24 mouse cellular contexts compared by ENCODE assay signal in the genomic region with DNA sequence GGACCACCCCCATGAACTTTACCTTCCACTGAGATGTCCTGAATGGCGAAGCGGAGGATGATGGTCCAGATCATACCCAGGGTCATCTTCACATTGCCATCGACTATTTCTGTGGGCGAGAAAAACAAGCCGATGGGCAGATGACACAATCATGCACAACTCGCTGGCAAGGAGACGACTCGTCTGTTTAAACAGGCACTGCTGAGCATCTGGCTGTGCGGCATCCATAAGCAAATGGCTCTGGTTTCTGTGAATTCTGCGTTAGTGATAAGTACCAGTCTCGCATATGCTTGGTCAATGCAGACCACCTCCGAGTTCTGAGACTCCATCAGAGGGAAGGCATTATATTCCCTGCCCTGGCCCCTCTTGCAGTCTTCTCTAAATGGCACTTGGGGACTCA. TPM values are rescaled to one million over a fixed set of nuclear protein-coding genes. Genes with fewer than 3 reads are reported as not detected.
DNase-seq lines count a peak whose midpoint lies in the region; ATAC-seq lines count a peak whose summit lies in the region.
"Had no signal": no experiment of that assay in that cellular context is flagged by ENCODE, and none has a peak within 500 bp of the region (broad histone marks: within the 10 kb centered on the region; RNA-seq: fewer than 3 reads in every experiment).

No protein-coding gene starts in this region.

- H3K36me3 ChIP-seq in forebrain, embryonic 10.5 days (replicated peaks): no peaks in the 10 kb centered on the region
- H3K36me3 ChIP-seq in forebrain, embryonic 16.5 days (ENCODE audit: control insufficient read depth, insufficient read depth): no peaks in the 10 kb centered on the region
- peaks cover 74% of the 10 kb centered on the region for H3K36me3 ChIP-seq in heart, embryonic 13.5 days
- H3K36me3 ChIP-seq: liver, embryonic 13.5 days; stomach, embryonic 15.5 days had no signal

- no peak overlapping the region for H3K4me2 ChIP-seq in forebrain, embryonic 16.5 days (ENCODE audit: low read length)
- no peak overlapping the region for H3K4me2 ChIP-seq in heart, embryonic 13.5 days
- H3K4me2 ChIP-seq: hindbrain, embryonic 14.5 days; liver, embryonic 13.5 days; midbrain, embryonic 11.5 days; stomach, embryonic 15.5 days had no signal

- ATAC-seq in forebrain, embryonic 16.5 days: no peak
- ATAC-seq in heart, embryonic 13.5 days (ENCODE audit: extremely low read depth, insufficient number of reproducible peaks, low FRiP score, low TSS enrichment): no peak

- H3K4me3 ChIP-seq in forebrain, embryonic 10.5 days: no peak overlapping the region
- no peak overlapping the region for H3K4me3 ChIP-seq in forebrain, embryonic 16.5 days (replicated peaks; ENCODE audit: low read length)
- no peak overlapping the region for H3K4me3 ChIP-seq in heart, embryonic 13.5 days
- H3K4me3 ChIP-seq: left cerebral cortex, adult 2 months; liver, embryonic 13.5 days; stomach, embryonic 15.5 days had no signal

- no peaks in the 10 kb centered on the region for H3K27me3 ChIP-seq in forebrain, embryonic 10.5 days (ENCODE audit: poor library complexity, severe bottlenecking)
- H3K27me3 ChIP-seq in forebrain, embryonic 16.5 days (replicated peaks; ENCODE audit: control insufficient read depth, insufficient read depth, low read length): no peaks in the 10 kb centered on the region
- H3K27me3 ChIP-seq in heart, embryonic 13.5 days (replicated peaks): no peaks in the 10 kb centered on the region
- H3K27me3 ChIP-seq: liver, embryonic 13.5 days; stomach, embryonic 15.5 days had no signal

- intact Hi-C loops in heart, postnatal 25 days (cut with DNase I): no loop called here

- no peaks in the 10 kb centered on the region for H3K9me3 ChIP-seq in forebrain, embryonic 10.5 days
- H3K9me3 ChIP-seq in forebrain, embryonic 16.5 days (ENCODE audit: control insufficient read depth, low read length): no peaks in the 10 kb centered on the region
- no peaks in the 10 kb centered on the region for H3K9me3 ChIP-seq in heart, embryonic 13.5 days
- H3K9me3 ChIP-seq: liver, embryonic 13.5 days; stomach, embryonic 15.5 days had no signal

- no peak overlapping the region for H3K9ac ChIP-seq in forebrain, embryonic 16.5 days (replicated peaks; ENCODE audit: low read depth, low read length)
- 0 out of 2 replicates have a peak overlapping the region, but pooled peaks have one; percentile 25 for H3K9ac ChIP-seq in heart, embryonic 13.5 days
- H3K9ac ChIP-seq: hindbrain, embryonic 14.5 days; liver, embryonic 13.5 days; stomach, embryonic 15.5 days had no signal

- H3K4me1 ChIP-seq in forebrain, embryonic 10.5 days: peaks cover 15% of the 10 kb centered on the region
- peaks cover 8% of the 10 kb centered on the region for H3K4me1 ChIP-seq in forebrain, embryonic 16.5 days (replicated peaks; ENCODE audit: control insufficient read depth, insufficient read depth, low read length)
- H3K4me1 ChIP-seq in heart, embryonic 13.5 days: peaks cover 69% of the 10 kb centered on the region
- H3K4me1 ChIP-seq: liver, embryonic 13.5 days had no signal

- peak overlapping the region; percentile 22; the same call in 1 of the 2 replicates for H3K27ac ChIP-seq in forebrain, embryonic 10.5 days
- H3K27ac ChIP-seq in forebrain, embryonic 16.5 days (ENCODE audit: low read length): no peak overlapping the region
- peak overlapping the region; percentile 58 for H3K27ac ChIP-seq in heart, embryonic 13.5 days (replicated peaks)
- H3K27ac ChIP-seq: hindbrain, embryonic 14.5 days; kidney, postnatal 0 days; left cerebral cortex, adult 2 months; liver, embryonic 13.5 days; stomach, embryonic 15.5 days had no signal

- 89% methylated on average over 12 of the region's 12 CpGs for WGBS in forebrain, embryonic 10.5 days
- 88% methylated on average over 12 of the region's 12 CpGs for WGBS in forebrain, embryonic 16.5 days
- WGBS in heart, embryonic 13.5 days: 71% methylated on average over 12 of the region's 12 CpGs

- DNase-seq in forebrain, embryonic 10.5 days (ENCODE audit: extremely low spot score, low spot score): no peak
- no peak for DNase-seq in heart, postnatal 25 days (ENCODE audit: low spot score)
- peak; percentile 16 to 46 for DNase-seq in layer of hippocampus, adult 18-20 months (ENCODE audit: low spot score in 2 of 2)
- DNase-seq in layer of hippocampus, postnatal 25 days (ENCODE audit: extremely low spot score in 1 of 2, low spot score in 1 of 2): no peak
- no peak for DNase-seq in spleen, postnatal 14 days (ENCODE audit: low spot score in 2 of 2)
- DNase-seq: adrenal gland, postnatal 10 days; cerebellum, adult 8-10 months; gastrocnemius, postnatal 10 days; heart, postnatal 10 days; kidney, adult 2 months; liver, embryonic 13.5 days; lung, adult 2 months; lung, postnatal 14 days; right cerebral cortex, adult 18-20 months; right cerebral cortex, postnatal 4 days; thymus, adult 2 months; thymus, postnatal 4 days had no signal

RNA-seq across cellular contexts. Expression of gene Actn2, which starts 31.7 kb away (rescaled TPM):
- 1.8 and 2.2 TPM in 2 replicates for polyA plus RNA-seq in forebrain, embryonic 10.5 days (2016; fragmentation: Nextera tagmentation; extraction: Ambion mirVana)
- polyA plus RNA-seq in forebrain, embryonic 16.5 days (2015; fragmentation: Nextera tagmentation; extraction: Ambion mirVana): 4.2 and 4.6 TPM in 2 replicates
- 1,324 and 1,364 TPM in 2 replicates for polyA plus RNA-seq in heart, embryonic 13.5 days (2015; fragmentation: Nextera tagmentation; extraction: Ambion mirVana)
- 1,000 to 10,000 TPM; 1,826 to 1,902 TPM for total RNA-seq in heart, postnatal 25 days (2021)
- 10 to 100 TPM; 17.7 to 20.5 TPM for total RNA-seq in layer of hippocampus, adult 18-20 months (2021)
- 10 to 100 TPM; 16.9 to 17.6 TPM for total RNA-seq in layer of hippocampus, postnatal 25 days (2021)

RNA-seq across cellular contexts. Expression of gene Mtr, which starts 51.0 kb away (rescaled TPM):
- polyA plus RNA-seq in forebrain, embryonic 10.5 days (2016; fragmentation: Nextera tagmentation; extraction: Ambion mirVana): 20.5 and 24.8 TPM in 2 replicates
- polyA plus RNA-seq in forebrain, embryonic 16.5 days (2015; fragmentation: Nextera tagmentation; extraction: Ambion mirVana): 5.3 and 5.8 TPM in 2 replicates
- 11.4 and 11.5 TPM in 2 replicates for polyA plus RNA-seq in heart, embryonic 13.5 days (2015; fragmentation: Nextera tagmentation; extraction: Ambion mirVana)
- total RNA-seq in heart, postnatal 25 days (2021): 10 to 100 TPM; 87.6 to 93.6 TPM
- total RNA-seq in layer of hippocampus, adult 18-20 months (2021): 10 to 100 TPM; 18.3 to 18.7 TPM
- total RNA-seq in layer of hippocampus, postnatal 25 days (2021): 10 to 100 TPM; 16.7 to 17.3 TPM

Comparison
In these comparisons a context has a peak if more than half of its experiments do, and no peak if none do; other contexts are left out.
1. DNase-seq: peak in layer of hippocampus, adult 18-20 months (2 of 2); none in forebrain, embryonic 10.5 days (single experiment), heart, postnatal 25 days (single experiment), layer of hippocampus, postnatal 25 days (0 of 2) and spleen, postnatal 14 days (0 of 2).
2. RNA of gene Actn2, which starts 31.7 kb away (total RNA-seq): 1,826 to 1,902 TPM in heart, postnatal 25 days; 17.7 to 20.5 TPM in layer of hippocampus, adult 18-20 months and 16.9 to 17.6 TPM in layer of hippocampus, postnatal 25 days; every median in the first group is over 10 times any median in the second.
3. RNA of gene Mtr, which starts 51.0 kb away (total RNA-seq): 87.6 to 93.6 TPM in heart, postnatal 25 days; 18.3 to 18.7 TPM in layer of hippocampus, adult 18-20 months and 16.7 to 17.3 TPM in layer of hippocampus, postnatal 25 days; every median in the first group is over 4 times any median in the second.